ENCODE assay signal across 7 mouse cellular contexts in genomic region chr3:90604416-90604815, GRCm38 (mm10). TPM values are rescaled to one million over a fixed set of nuclear protein-coding genes. Genes with fewer than 3 reads are reported as not detected.
DNase-seq lines count a peak whose midpoint lies in the region; ATAC-seq lines count a peak whose summit lies in the region.

No protein-coding gene starts in this region.

- peaks cover 22% of the 10 kb centered on the region for H3K79me2 ChIP-seq in macrophage (ENCODE audit: inconsistent target)

- DNase-seq in 3T3-L1 (ENCODE audit: low read depth, low spot score) (peak; percentile 98), MEL-GATA-1-ER (ENCODE audit: extremely low read depth, low read depth) (peak; percentile 88)
- peak; percentile 99 for DNase-seq in fibroblast of lung, adult 2 months (ENCODE audit: low read depth)
- peak; percentile 87 for DNase-seq in kidney, postnatal 10 days
- peak; percentile 94 to 98 for DNase-seq in urinary bladder, postnatal 36 days (ENCODE audit: low spot score in 2 of 2)

- 54% methylated on average over 4 of the region's 4 CpGs for WGBS in heart, embryonic 12.5 days
- WGBS in macrophage (ENCODE audit: missing documents): 26% methylated on average over 4 of the region's 4 CpGs

- no peak overlapping the region for H3K4me3 ChIP-seq in heart, embryonic 12.5 days
- peak overlapping the region; percentile 47 for H3K4me3 ChIP-seq in macrophage (ENCODE audit: inconsistent target)

- H3K9me3 ChIP-seq in heart, embryonic 12.5 days (replicated peaks): no peaks in the 10 kb centered on the region

- peak; percentile 71 for ATAC-seq in heart, embryonic 12.5 days (ENCODE audit: insufficient number of reproducible peaks, low FRiP score)

- H3K4me2 ChIP-seq in heart, embryonic 12.5 days: no peak overlapping the region

- no peak overlapping the region for H3K9ac ChIP-seq in heart, embryonic 12.5 days

- H3K27ac ChIP-seq in heart, embryonic 12.5 days (ENCODE audit: poor library complexity, severe bottlenecking): peak overlapping the region; percentile 17; the same call in 1 of the 2 replicates
- H3K27ac ChIP-seq in macrophage: peak overlapping the region; percentile 85

- no peaks in the 10 kb centered on the region for H3K36me3 ChIP-seq in heart, embryonic 12.5 days
- H3K36me3 ChIP-seq in macrophage (ENCODE audit: inconsistent target): no peaks in the 10 kb centered on the region

- peaks cover 27% of the 10 kb centered on the region for H3K4me1 ChIP-seq in heart, embryonic 12.5 days (replicated peaks)

- no peaks in the 10 kb centered on the region for H3K27me3 ChIP-seq in heart, embryonic 12.5 days (replicated peaks)

RNA-seq across cellular contexts. Expression of gene S100a4, which starts 0.8 kb away (rescaled TPM):
- polyA plus RNA-seq in heart, embryonic 12.5 days (2016; fragmentation: Nextera tagmentation; extraction: Ambion mirVana): 1.9 and 2.1 TPM in 2 replicates
- total RNA-seq in macrophage (2018; cell fraction: chromatin; rRNA removed): 100 to 1,000 TPM in 1 of 26 experiments, 10 to 100 TPM in 3, 1 to 10 TPM in 15, not detected in 7; 2.0 to 107 (median 5.4) TPM
- 100 to 1,000 TPM in 13 of 26 experiments, 10 to 100 TPM in 13; 31.5 to 299 (median 113) TPM for total RNA-seq in macrophage (2018; cell fraction: cytosol; rRNA removed)
- total RNA-seq in macrophage (2018; cell fraction: nucleus; rRNA removed): 10 to 100 TPM in 19 of 26 experiments, 1 to 10 TPM in 7; 5.3 to 99.0 (median 15.9) TPM
- polyA plus RNA-seq in macrophage (2018): 174 to 303 TPM (median 196 TPM) in 3 replicates

RNA-seq across cellular contexts. Expression of gene Gm42674, which starts 2.7 kb away (rescaled TPM):
- polyA plus RNA-seq in heart, embryonic 12.5 days (2016; fragmentation: Nextera tagmentation; extraction: Ambion mirVana): not detected in 2 replicates
- not detected for total RNA-seq in macrophage (2018; cell fraction: chromatin; rRNA removed)
- not detected for total RNA-seq in macrophage (2018; cell fraction: cytosol; rRNA removed)
- total RNA-seq in macrophage (2018; cell fraction: nucleus; rRNA removed): not detected
- not detected in 3 replicates for polyA plus RNA-seq in macrophage (2018)

RNA-seq across cellular contexts. Expression of gene S100a5, which starts 3.9 kb away (rescaled TPM):
- polyA plus RNA-seq in heart, embryonic 12.5 days (2016; fragmentation: Nextera tagmentation; extraction: Ambion mirVana): not detected in 2 replicates
- total RNA-seq in macrophage (2018; cell fraction: chromatin; rRNA removed): not detected
- not detected for total RNA-seq in macrophage (2018; cell fraction: cytosol; rRNA removed)
- total RNA-seq in macrophage (2018; cell fraction: nucleus; rRNA removed): not detected
- not detected in 3 replicates for polyA plus RNA-seq in macrophage (2018)

RNA-seq across cellular contexts. Expression of gene S100a6, which starts 8.3 kb away (rescaled TPM):
- 36.1 and 38.4 TPM in 2 replicates for polyA plus RNA-seq in heart, embryonic 12.5 days (2016; fragmentation: Nextera tagmentation; extraction: Ambion mirVana)
- total RNA-seq in macrophage (2018; cell fraction: chromatin; rRNA removed): 100 to 1,000 TPM in 1 of 26 experiments, 10 to 100 TPM in 7, 1 to 10 TPM in 16, not detected in 2; 2.3 to 191 (median 6.3) TPM
- total RNA-seq in macrophage (2018; cell fraction: cytosol; rRNA removed): 100 to 1,000 TPM in 22 of 26 experiments, 10 to 100 TPM in 4; 66.6 to 211 (median 144) TPM
- total RNA-seq in macrophage (2018; cell fraction: nucleus; rRNA removed): 100 to 1,000 TPM in 1 of 26 experiments, 10 to 100 TPM in 24, 1 to 10 TPM in 1; 9.8 to 118 (median 30.3) TPM
- 41.2 to 308 TPM (median 103 TPM) in 3 replicates for polyA plus RNA-seq in macrophage (2018)

RNA-seq across cellular contexts. Expression of gene S100a2, which starts 14.4 kb away (rescaled TPM):
- polyA plus RNA-seq in heart, embryonic 12.5 days (2016; fragmentation: Nextera tagmentation; extraction: Ambion mirVana): not detected in 2 replicates
- not detected for total RNA-seq in macrophage (2018; cell fraction: chromatin; rRNA removed)
- total RNA-seq in macrophage (2018; cell fraction: cytosol; rRNA removed): not detected
- not detected for total RNA-seq in macrophage (2018; cell fraction: nucleus; rRNA removed)
- polyA plus RNA-seq in macrophage (2018): not detected in 3 replicates

Comparison
In these comparisons a context has a peak if more than half of its experiments do, and no peak if none do; other contexts are left out.
1. RNA of gene S100a4, which starts 0.8 kb away (polyA plus RNA-seq): 174 to 303 TPM in macrophage; 1.9 to 2.1 TPM in heart, embryonic 12.5 days; every median in the first group is over 10 times any median in the second.
2. Peak in every context shown above with its lines, with median percentiles within 50 percentile points of each other: DNase-seq.